Mouse (Mus musculus): Measurements from ENCODE around the gene Syngap1.

Gene Syngap1

DNA sequence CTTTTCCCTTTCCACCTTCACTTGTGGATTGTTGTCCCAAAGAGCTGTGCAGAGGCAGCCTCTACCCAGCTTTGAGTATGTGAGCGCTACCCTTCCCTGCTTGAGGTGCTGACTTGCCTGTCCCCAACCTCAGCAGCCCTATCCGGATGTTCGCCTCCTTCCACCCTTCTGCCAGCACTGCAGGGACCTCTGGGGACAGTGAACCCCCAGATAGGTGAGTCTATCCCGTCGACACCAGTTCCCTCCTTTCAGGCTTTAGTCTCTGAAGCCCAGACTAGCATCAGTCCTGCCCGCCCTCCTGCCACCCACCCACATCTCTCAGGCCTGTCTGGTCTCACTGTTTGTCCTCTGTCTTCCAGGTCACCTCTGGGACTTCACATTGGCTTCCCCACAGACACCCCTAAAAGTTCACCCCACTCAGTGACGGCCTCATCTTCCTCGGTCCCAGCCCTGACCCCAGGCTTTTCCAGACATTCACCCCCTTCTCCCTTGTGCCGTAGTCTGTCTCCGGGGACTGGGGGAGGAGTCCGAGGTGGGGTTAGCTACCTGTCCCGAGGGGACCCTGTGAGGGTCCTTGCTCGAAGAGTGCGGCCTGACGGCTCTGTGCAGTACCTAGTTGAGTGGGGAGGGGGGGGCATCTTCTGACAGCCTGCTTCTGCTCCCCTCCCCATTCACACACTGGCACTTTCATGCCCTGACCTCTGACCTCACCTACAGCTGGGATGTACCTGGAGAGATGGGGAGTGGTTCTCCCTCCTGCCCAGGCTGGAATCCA lies 3.9 kb upstream of the Syngap1 start:
- no peak for DNase-seq (ENCODE audit: low spot score in 2 of 2)

DNA sequence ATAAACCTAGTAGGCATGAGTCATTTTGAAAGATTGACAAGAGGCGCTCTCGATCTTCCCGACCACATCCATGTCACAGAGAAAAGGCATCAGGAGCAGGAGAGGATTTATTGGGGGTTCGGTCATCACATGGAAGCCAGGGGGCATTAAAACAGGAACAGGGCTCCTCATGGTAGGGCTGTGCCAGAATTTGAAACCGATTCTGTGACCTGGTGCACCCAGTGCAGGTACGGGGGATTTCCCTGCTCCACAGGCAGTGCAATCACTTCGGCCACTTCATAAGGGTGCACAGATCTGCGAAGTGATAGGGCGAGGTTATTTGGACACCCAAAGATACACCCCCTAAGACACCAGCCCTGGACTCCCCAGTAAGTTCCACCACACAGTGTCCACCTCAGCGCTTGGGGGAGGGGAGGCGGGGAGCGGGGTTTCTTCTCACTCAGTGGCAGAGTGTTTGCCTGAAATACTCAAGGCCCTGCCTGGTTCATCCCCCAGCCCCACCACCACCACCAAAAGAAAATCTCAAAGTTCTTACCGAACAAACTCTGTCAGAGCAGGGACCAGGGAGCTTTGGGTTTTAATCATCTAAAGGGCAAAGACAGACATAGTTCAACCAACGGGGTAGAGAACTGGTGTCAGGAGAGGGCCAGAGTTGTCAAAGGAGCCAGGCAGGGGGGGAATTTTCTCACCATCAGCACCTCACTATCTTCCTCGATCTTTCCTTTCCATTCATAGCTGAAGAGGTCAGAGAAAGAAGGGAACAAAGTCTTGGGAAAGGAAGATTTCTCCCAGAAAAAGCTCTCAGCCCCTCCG lies 3.0 kb upstream of the Syngap1 start:
- no peak for DNase-seq (ENCODE audit: low spot score in 2 of 2)

- no peak for DNase-seq (ENCODE audit: low spot score in 2 of 2)
These were observed 2.3 kb upstream of the Syngap1 start for GRCm38 (mm10) chr17:26938731-26939130.

DNA sequence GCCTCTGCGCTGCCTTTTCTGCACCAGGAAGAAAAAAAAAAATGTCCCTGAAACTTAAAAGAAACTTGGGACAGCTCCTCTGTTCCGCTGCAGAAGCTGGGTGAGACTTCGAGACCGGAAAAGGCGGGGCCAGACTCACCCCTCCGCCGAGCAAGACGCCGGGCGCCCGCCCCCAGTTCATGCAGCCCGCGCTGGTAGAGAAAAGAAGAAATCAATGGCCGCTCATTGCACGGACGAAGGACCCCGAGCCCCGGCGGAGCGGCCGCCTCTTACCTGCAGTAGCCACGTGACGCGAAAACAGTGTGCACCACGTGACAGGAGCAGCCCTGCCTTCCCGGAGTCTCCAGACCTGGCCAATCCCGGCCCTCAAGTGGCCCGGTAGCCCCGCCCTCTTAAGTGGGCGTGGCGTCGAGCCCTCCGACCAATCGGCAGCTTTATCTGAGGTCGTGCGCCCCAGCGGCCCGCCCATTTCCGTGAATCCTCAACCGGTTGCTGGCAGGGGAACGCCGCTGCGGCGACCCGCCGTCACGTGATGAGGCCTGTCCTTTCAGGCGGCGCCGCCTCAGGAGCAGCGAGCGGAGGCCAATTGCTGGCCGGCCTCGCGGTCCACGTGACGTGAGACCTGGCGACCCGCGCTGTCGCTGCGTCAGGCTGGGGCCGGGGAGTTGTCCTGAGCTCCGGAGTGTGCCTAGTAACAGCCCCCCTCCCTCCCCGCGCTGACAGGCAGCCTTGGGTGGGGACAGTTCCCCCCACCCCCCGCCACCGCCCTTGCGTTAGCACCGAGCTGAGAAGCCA lies 1.7 kb upstream of the Syngap1 start, which contains the start of gene Cuta:
TSS of gene Cuta (minus strand) at position 392 of the 795 bp plus-strand sequence.
- peak; percentile 100 for DNase-seq (ENCODE audit: low spot score in 2 of 2)

- no peak for DNase-seq (ENCODE audit: low spot score in 2 of 2)
These were observed 1.1 kb upstream of the Syngap1 start for GRCm38 (mm10) chr17:26939973-26940300.

DNA sequence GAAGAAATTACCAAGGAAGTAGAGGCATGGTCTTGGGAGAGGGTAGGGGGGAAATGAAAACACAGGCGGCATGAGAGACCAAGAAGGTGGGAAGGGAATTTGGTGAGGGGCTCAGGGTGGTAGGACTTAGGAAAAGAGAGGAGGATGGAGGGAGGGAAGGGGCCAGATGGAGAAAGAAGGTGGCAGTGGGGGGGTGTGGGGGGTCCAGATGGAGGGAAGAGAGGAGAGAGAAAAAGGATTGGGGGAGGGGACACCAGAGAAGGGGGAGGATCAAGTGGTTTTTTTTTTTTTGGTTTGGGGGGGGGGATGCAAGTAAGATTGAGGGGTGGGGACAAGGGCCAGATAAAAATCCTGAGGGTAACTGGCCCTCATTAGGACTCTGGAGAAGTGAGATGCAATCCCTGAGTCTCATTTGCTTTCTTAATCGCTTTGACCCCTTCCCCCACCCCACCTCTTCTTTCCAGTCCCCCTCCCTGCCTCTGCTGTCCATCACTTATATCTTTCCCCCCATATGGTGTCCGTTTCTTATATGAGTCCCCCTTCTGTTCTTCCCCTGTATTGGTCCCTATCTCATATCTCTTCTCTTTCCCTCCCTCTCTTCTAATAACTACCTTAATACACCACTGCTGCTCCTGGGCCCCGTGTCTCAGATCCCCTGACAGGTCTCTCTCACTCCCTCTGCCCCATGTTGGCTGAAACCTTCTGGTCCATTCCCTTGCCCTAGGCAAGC lies 953 bp downstream of the Syngap1 start:
- no peak for DNase-seq (ENCODE audit: low spot score in 2 of 2)

GRCm38 (mm10) chr17:26945824-26946495 lies 4.9 kb downstream of the Syngap1 start:
- peak in 1 of 2 experiments; percentile 19 for DNase-seq (ENCODE audit: low spot score in 2 of 2)

GRCm38 (mm10) chr17:26946567-26946966 lies 5.5 kb downstream of the Syngap1 start:
- peak in 1 of 2 experiments; percentile 62 for DNase-seq (ENCODE audit: low spot score in 2 of 2)

- no peak for DNase-seq (ENCODE audit: low spot score in 2 of 2)
These were observed 6.4 kb downstream of the Syngap1 start for GRCm38 (mm10) chr17:26947231-26948100.

- peak in 1 of 2 experiments; percentile 57 for DNase-seq (ENCODE audit: low spot score in 2 of 2)
These were observed 7.4 kb downstream of the Syngap1 start for GRCm38 (mm10) chr17:26948316-26949050.

GRCm38 (mm10) chr17:26949051-26949577 lies 8.1 kb downstream of the Syngap1 start:
- DNase-seq (ENCODE audit: low spot score in 2 of 2): no peak

- DNase-seq (ENCODE audit: low spot score in 2 of 2): no peak
These were observed 8.8 kb downstream of the Syngap1 start for GRCm38 (mm10) chr17:26949866-26950265.

- DNase-seq (ENCODE audit: low spot score in 2 of 2): no peak
These were observed 9.7 kb downstream of the Syngap1 start for GRCm38 (mm10) chr17:26950560-26951288.

DNA sequence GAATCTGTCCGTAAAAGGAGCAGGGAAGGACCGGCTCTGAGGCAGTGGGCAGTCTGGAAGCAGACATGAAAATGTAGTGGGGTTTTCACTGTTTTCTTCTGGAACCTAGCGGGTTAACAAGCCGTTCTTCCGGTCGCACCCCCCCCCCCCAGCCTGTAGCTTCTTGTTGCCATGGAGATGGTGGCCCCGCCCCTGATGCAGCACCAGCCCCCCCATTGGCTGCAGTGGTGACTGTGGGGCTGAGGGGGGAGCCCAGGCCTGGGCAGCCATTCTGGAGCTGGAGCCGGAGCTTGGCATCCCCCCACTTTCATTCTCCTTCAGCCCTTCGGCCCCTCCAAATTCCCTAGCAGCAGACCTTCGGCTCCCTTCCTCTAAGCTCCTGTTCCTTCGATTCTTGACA lies 10.4 kb downstream of the Syngap1 start:
- DNase-seq (ENCODE audit: low spot score in 2 of 2): peak; percentile 76 to 84

DNA sequence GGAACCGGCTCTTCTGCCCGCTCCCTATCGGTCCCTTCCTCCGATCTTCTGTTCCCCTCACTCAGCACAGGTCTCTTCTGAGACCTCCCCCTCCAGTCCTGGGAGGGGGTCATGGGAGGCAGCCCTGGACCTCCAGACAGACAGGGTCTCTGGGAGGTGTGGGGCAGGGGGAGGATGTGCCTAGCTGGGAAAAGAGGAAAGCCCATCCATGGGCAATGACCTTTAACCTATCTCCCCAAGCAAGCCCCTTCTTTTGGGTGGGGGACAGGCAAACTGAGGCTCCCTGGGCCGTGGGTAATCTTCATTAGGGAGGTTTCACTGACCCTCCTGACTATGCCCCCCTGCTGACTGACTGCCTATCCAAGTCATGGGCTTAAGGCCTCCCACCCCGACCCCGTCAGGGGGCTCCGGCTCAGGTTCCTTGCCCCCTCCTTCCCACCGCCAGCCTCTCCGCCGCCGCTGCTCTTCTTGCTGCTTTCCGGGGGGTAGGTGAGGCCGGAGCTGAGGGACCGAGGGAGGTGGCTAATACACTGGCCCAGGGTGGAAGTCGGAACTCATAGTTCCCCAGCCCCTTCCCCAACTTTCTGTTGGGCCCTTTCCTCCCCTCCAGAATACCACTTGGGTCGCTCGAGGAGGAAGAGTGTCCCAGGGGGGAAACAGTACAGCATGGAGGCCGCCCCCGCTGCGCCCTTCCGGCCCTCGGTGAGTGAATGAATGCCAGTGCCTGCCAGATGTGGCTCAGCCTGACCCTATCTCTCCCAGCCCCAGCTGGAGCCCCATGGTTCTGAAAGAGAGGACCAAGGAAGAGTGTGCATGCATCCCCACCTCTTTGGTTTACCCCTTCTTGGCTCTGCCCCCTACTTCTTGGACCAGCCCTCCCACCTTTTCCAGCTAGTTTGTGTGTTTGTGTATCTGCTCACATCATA lies 11.2 kb downstream of the Syngap1 start:
- no peak for DNase-seq (ENCODE audit: low spot score in 2 of 2)

DNA sequence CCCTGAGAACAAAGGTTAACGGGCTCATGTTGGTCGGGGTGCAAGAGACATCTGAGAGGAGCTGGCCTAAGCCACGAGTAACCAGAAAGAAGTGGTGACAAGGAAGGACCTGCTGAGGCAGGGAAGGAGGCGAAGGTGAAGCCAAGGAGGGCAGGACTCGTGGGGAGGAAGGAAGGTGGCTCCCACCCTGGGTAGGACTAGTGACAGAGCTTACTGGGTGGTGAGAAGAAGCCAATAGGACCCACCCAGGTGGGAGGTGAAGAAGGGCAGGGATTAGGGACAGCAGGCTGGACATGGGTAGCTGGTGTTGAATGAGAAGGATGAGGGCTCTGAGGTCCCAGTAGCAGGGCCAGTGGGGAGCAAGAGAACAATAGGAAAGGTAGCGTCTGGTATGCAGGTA lies 12.1 kb downstream of the Syngap1 start:
- no peak for DNase-seq (ENCODE audit: low spot score in 2 of 2)

GRCm38 (mm10) chr17:26953726-26954125 lies 12.7 kb downstream of the Syngap1 start:
- DNase-seq (ENCODE audit: low spot score in 2 of 2): no peak
